Mouse (Mus musculus): Measurements from ENCODE around the gene Gm11020. TPM values are rescaled to one million over a fixed set of nuclear protein-coding genes. Genes with fewer than 3 reads are reported as not detected.

The Gm11020 gene
- polyA plus RNA-seq, 1 experiment from 2014 or later, result not detected

DNA sequence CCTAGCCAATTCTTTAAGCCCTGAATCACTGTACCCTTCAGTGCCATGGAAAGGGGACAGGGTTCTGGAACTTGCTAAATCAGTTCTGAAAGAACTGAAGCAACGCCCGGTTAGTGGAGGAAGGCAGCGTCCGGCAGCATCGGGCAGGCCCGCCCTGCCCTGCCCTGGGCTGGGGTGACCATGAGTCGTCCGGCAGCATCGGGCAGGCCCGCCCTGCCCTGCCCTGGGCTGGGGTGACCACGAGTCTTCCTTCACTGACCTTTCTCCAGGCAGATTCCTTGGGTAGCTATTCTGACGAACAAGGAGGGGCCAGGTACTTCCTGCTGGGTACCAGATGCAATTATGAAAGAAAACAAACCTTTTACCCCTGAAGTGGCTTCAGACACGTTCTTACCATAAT, 28.7 kb downstream of the Gm11020 start:
- peaks cover 49% of the 10 kb centered on the region for H3K36me3 ChIP-seq
- no peaks in the 10 kb centered on the region for H3K27me3 ChIP-seq (ENCODE audit: insufficient read depth, poor library complexity, severe bottlenecking)
- peaks cover 8% of the 10 kb centered on the region; the same call in 1 of the 2 replicates for H3K4me1 ChIP-seq (replicated peaks)
- DNase-seq (ENCODE audit: low spot score), result no peak
- WGBS, result 80% methylated on average over 13 of the region's 13 CpGs
- no peak overlapping the region for H3K4me3 ChIP-seq
- no peak overlapping the region for H3K27ac ChIP-seq
- no peaks in the 10 kb centered on the region for H3K9me3 ChIP-seq

GRCm38 (mm10) chr8:104353186-104353585, 31.8 kb downstream of the Gm11020 start:
- Histone ChIP-seq H3K36me3 (peaks cover 42% of the 10 kb centered on the region), H3K9me3 (no peaks in the 10 kb centered on the region), H3K27ac (no peak overlapping the region), H3K4me3 (no peak overlapping the region), H3K27me3 (ENCODE audit: insufficient read depth, poor library complexity, severe bottlenecking) (no peaks in the 10 kb centered on the region), H3K4me1 (replicated peaks) (no peaks in the 10 kb centered on the region)
- 66% methylated on average over 5 of the region's 5 CpGs for WGBS
- DNase-seq (ENCODE audit: low spot score), result no peak

DNA sequence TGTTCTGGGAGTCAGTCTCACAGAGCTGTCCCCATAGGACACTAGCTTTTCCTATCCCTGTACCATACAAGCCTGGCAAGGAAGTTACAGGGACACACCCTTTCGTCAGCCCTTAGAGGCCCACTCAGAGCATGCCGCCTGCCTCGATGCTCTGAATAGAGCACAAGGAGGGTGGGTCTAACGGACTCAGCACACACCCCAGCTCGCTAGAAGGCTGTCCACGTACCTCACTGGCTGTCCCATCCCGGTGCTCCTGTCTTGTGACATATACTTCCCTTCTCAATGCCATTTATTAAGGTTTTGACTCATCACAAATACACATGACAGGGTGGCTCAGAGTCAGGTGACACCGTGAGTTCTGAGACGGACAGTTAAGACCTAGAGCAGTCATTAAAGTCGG, 33.1 kb downstream of the Gm11020 start:
- Histone ChIP-seq H3K9me3 (no peaks in the 10 kb centered on the region), H3K27ac (no peak overlapping the region), H3K4me1 (replicated peaks) (peaks cover 2% of the 10 kb centered on the region), H3K4me3 (no peak overlapping the region), H3K27me3 (ENCODE audit: insufficient read depth, poor library complexity, severe bottlenecking) (no peaks in the 10 kb centered on the region), H3K36me3 (peaks cover 40% of the 10 kb centered on the region)
- no peak for DNase-seq (ENCODE audit: low spot score)
- WGBS, result 95% methylated on average over 10 of the region's 10 CpGs

DNA sequence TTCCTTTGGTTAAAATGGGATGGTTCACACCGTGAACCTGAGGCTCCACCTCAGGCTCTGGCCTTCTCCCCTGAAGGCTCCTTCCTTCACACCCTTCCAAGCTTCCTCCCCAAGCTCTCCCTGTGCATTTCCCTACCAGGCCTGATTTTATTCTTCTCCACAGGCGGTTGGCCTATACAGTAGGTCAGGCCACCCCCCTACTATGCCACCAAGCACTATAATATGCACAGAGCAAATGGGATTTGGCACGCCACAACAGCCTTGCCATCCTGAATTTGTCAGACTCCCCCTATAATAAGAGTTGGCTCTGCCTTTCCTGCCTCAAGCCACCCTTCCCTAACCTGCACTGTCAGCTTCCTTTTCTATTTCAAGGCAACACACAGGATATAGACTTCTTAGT, 37.3 kb downstream of the Gm11020 start:
- Histone ChIP-seq H3K4me1 (replicated peaks) (peaks cover 11% of the 10 kb centered on the region), H3K27me3 (ENCODE audit: insufficient read depth, poor library complexity, severe bottlenecking) (no peaks in the 10 kb centered on the region), H3K4me3 (no peak overlapping the region), H3K9me3 (no peaks in the 10 kb centered on the region), H3K36me3 (peaks cover 33% of the 10 kb centered on the region), H3K27ac (no peak overlapping the region)
- 84% methylated on average over 3 of the region's 3 CpGs for WGBS
- DNase-seq (ENCODE audit: low spot score), result no peak

DNA sequence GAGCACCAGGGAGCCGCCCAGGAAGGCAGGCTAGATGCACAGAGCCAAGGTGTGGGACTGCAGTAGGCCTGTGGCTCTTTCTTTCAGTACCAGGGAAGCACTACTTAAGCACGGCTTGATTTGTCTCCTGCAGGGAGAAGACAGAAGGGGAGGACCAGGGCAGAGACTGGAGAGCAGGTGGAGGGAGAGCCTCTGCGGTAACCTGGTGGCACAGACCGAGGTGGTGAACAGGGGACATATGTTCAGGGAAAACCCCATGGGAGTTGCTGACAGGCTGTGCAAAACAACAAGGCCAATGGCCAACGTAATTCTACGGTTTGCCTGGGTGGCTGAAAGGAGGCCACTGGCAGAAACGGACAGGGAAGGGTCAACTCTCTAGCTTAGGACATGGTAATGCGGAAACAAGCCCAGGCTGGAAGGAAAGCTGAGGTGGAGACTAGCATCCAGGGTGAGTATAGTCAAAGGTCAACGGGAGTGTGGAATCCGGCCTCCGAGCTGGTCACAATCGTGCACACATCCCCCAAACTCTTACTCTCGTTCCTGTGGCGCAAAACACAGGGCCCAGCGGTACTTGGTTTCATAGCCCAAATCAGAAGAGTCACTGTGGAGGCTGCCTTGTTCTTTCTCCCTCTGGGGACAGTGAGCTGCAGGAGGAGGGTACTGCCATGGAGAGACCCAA, 38.5 kb downstream of the Gm11020 start:
- Histone ChIP-seq H3K36me3 (peaks cover 24% of the 10 kb centered on the region), H3K27me3 (ENCODE audit: insufficient read depth, poor library complexity, severe bottlenecking) (no peaks in the 10 kb centered on the region), H3K4me1 (replicated peaks) (peaks cover 11% of the 10 kb centered on the region), H3K4me3 (no peak overlapping the region), H3K9me3 (no peaks in the 10 kb centered on the region), H3K27ac (peak overlapping the region; percentile 53)
- WGBS, result 64% methylated on average over 15 of the region's 15 CpGs
- no peak for DNase-seq (ENCODE audit: low spot score)

DNA sequence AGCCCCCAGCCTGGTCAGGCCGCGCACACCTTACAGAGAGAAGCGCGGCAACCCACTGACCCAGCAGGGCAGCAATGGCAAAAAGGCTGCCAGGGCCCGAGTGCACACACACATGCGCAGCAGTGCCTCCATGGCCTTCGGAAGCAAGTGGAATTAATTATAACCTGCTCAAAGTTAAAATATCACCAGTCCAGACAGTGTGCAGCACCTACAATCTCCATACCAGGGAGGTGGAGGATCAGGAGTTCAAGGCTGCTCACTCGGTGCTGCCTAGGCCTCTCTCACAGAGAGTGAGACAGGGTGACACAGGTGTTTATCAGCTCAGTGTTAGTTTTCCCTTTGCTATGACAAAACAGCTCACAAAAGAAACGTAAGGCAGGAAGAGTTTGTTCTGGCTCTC, 44.3 kb downstream of the Gm11020 start:
- no peak overlapping the region for H3K27ac ChIP-seq
- peaks cover 17% of the 10 kb centered on the region for H3K4me1 ChIP-seq (replicated peaks)
- no peak overlapping the region for H3K4me3 ChIP-seq
- H3K36me3 ChIP-seq, result peaks cover 3% of the 10 kb centered on the region; the same call in 1 of the 2 replicates
- no peak for DNase-seq (ENCODE audit: low spot score)
- no peaks in the 10 kb centered on the region for H3K27me3 ChIP-seq (ENCODE audit: insufficient read depth, poor library complexity, severe bottlenecking)
- 89% methylated on average over 9 of the region's 9 CpGs for WGBS
- no peaks in the 10 kb centered on the region for H3K9me3 ChIP-seq

GRCm38 (mm10) chr8:104367398-104367797, 46.0 kb downstream of the Gm11020 start:
- no peak overlapping the region for H3K27ac ChIP-seq

GRCm38 (mm10) chr8:104369591-104369990, 48.2 kb downstream of the Gm11020 start:
- Histone ChIP-seq H3K36me3 (no peaks in the 10 kb centered on the region), H3K4me3 (no peak overlapping the region), H3K4me1 (replicated peaks) (peaks cover 35% of the 10 kb centered on the region), H3K9me3 (no peaks in the 10 kb centered on the region), H3K27ac (no peak overlapping the region; the same call in 1 of the 2 replicates), H3K27me3 (ENCODE audit: insufficient read depth, poor library complexity, severe bottlenecking) (no peaks in the 10 kb centered on the region)
- WGBS, result 86% methylated on average over 12 of the region's 12 CpGs
- no peak for DNase-seq (ENCODE audit: low spot score)

More at GRCm38 (mm10) chr8:104367398-104367797, 46.0 kb downstream of the Gm11020 start:
- Histone ChIP-seq H3K4me1 (replicated peaks) (peaks cover 26% of the 10 kb centered on the region), H3K27me3 (ENCODE audit: insufficient read depth, poor library complexity, severe bottlenecking) (no peaks in the 10 kb centered on the region), H3K36me3 (no peaks in the 10 kb centered on the region), H3K4me3 (no peak overlapping the region), H3K9me3 (no peaks in the 10 kb centered on the region)
- no peak for DNase-seq (ENCODE audit: low spot score)
- 52% methylated on average over 5 of the region's 5 CpGs for WGBS

DNA sequence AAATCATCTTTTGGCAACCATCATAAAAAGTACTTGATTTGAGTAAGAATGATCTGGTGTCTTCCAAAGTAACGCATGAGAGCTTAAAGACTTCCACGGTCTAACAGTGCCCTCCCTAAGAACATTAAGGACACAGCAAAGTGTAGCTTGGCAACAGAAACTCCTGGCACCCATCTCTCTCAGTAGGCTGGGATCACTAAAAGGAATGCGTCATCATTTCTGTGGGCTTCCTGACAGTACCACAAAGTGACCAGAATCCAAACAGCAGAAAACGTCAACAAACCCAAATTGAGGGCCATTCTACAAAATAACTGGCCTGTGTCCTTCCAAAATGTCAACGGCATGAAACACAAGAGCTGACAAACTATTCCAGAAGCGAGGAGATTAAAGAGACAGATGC, 48.7 kb downstream of the Gm11020 start:
- H3K27ac ChIP-seq, result no peak overlapping the region
- no peaks in the 10 kb centered on the region for H3K36me3 ChIP-seq
- H3K4me1 ChIP-seq (replicated peaks), result peaks cover 40% of the 10 kb centered on the region
- no peaks in the 10 kb centered on the region for H3K9me3 ChIP-seq
- H3K4me3 ChIP-seq, result no peak overlapping the region
- no peaks in the 10 kb centered on the region for H3K27me3 ChIP-seq (ENCODE audit: insufficient read depth, poor library complexity, severe bottlenecking)
- DNase-seq (ENCODE audit: low spot score), result no peak
- WGBS, result 80% methylated on average over 6 of the region's 6 CpGs

- Histone ChIP-seq H3K27me3 (ENCODE audit: insufficient read depth, poor library complexity, severe bottlenecking) (no peaks in the 10 kb centered on the region), H3K9me3 (no peaks in the 10 kb centered on the region), H3K27ac (peak overlapping the region; percentile 40; the same call in 1 of the 2 replicates), H3K36me3 (no peaks in the 10 kb centered on the region), H3K4me1 (replicated peaks) (peaks cover 43% of the 10 kb centered on the region), H3K4me3 (no peak overlapping the region)
- 85% methylated on average over 6 of the region's 6 CpGs for WGBS
- DNase-seq (ENCODE audit: low spot score), result no peak
Observed at GRCm38 (mm10) chr8:104371121-104371520, 49.8 kb downstream of the Gm11020 start.

Other genes starting within 250 kb of the Gm11020 start
- gene Cdh5, start 219.9 kb upstream of the Gm11020 start, polyA plus RNA-seq (2016; fragmentation: Nextera tagmentation; extraction: Ambion mirVana), result 13.2 and 14.6 TPM in 2 replicates
- gene Bean1, start 151.1 kb upstream of the Gm11020 start, polyA plus RNA-seq (2016; fragmentation: Nextera tagmentation; extraction: Ambion mirVana), result 0.15 and 0.85 TPM in 2 replicates
- gene Tk2, start 73.0 kb upstream of the Gm11020 start, polyA plus RNA-seq (2016; fragmentation: Nextera tagmentation; extraction: Ambion mirVana), result 28.3 and 31.7 TPM in 2 replicates
- gene Cklf, start 70.7 kb upstream of the Gm11020 start, polyA plus RNA-seq (2016; fragmentation: Nextera tagmentation; extraction: Ambion mirVana), result 35.8 and 36.7 TPM in 2 replicates
- not detected in 2 replicates for gene Cmtm2a, start 28.4 kb upstream of the Gm11020 start, polyA plus RNA-seq (2016; fragmentation: Nextera tagmentation; extraction: Ambion mirVana)
- gene Gm45711, start 11.5 kb upstream of the Gm11020 start, polyA plus RNA-seq (2016; fragmentation: Nextera tagmentation; extraction: Ambion mirVana), result not detected in 2 replicates
- not detected in 2 replicates for gene Cmtm1, start 11.4 kb upstream of the Gm11020 start, polyA plus RNA-seq (2016; fragmentation: Nextera tagmentation; extraction: Ambion mirVana)
- gene Cmtm2b, start 663 bp downstream of the Gm11020 start, polyA plus RNA-seq (2016; fragmentation: Nextera tagmentation; extraction: Ambion mirVana), result not detected in 2 replicates
- gene Cmtm3, start 17.8 kb downstream of the Gm11020 start, polyA plus RNA-seq (2016; fragmentation: Nextera tagmentation; extraction: Ambion mirVana), result 76.5 and 83.1 TPM in 2 replicates
- 1.9 TPM in 2 replicates for gene Cmtm4, start 74.2 kb downstream of the Gm11020 start, polyA plus RNA-seq (2016; fragmentation: Nextera tagmentation; extraction: Ambion mirVana)
- gene Dync1li2, start 121.5 kb downstream of the Gm11020 start, polyA plus RNA-seq (2016; fragmentation: Nextera tagmentation; extraction: Ambion mirVana), result 80.8 and 81.0 TPM in 2 replicates
- gene Terb1, start 188.3 kb downstream of the Gm11020 start, polyA plus RNA-seq (2016; fragmentation: Nextera tagmentation; extraction: Ambion mirVana), result 0.12 and 0.29 TPM in 2 replicates
- gene Nae1, start 213.1 kb downstream of the Gm11020 start, polyA plus RNA-seq (2016; fragmentation: Nextera tagmentation; extraction: Ambion mirVana), result 121 and 126 TPM in 2 replicates
- 0.90 and 1.4 TPM in 2 replicates for gene Car7, start 213.1 kb downstream of the Gm11020 start, polyA plus RNA-seq (2016; fragmentation: Nextera tagmentation; extraction: Ambion mirVana)